21 mouse cellular contexts compared by ENCODE assay signal in genomic region chr6:128461606-128462005, GRCm38 (mm10).
"Had no signal": no experiment of that assay in that cellular context is flagged by ENCODE, and none has a peak within 500 bp of the region (broad histone marks: within the 10 kb centered on the region; RNA-seq: fewer than 3 reads in every experiment).

No protein-coding gene starts in this region.

- H3K4me1 ChIP-seq: heart, embryonic 12.5 days; hindbrain, embryonic 12.5 days; intestine, embryonic 15.5 days; limb, embryonic 10.5 days; limb, embryonic 12.5 days had no signal

- H3K36me3 ChIP-seq: heart, embryonic 12.5 days; hindbrain, embryonic 10.5 days; hindbrain, embryonic 12.5 days; intestine, embryonic 15.5 days; limb, embryonic 10.5 days; limb, embryonic 12.5 days; liver, embryonic 13.5 days; liver, embryonic 15.5 days had no signal

- H3K27ac ChIP-seq: hindbrain, embryonic 10.5 days; hindbrain, embryonic 12.5 days; hindbrain, embryonic 14.5 days; intestine, embryonic 15.5 days; layer of hippocampus, adult 2 months; left cerebral cortex, adult 2 months; limb, embryonic 10.5 days; limb, embryonic 12.5 days; liver, embryonic 13.5 days; liver, embryonic 15.5 days had no signal

- H3K9me3 ChIP-seq: hindbrain, embryonic 10.5 days; hindbrain, embryonic 12.5 days; intestine, embryonic 15.5 days; limb, embryonic 10.5 days; limb, embryonic 12.5 days; liver, embryonic 13.5 days; liver, embryonic 15.5 days had no signal

- DNase-seq: gastrocnemius, postnatal 10 days; gastrocnemius, postnatal 25 days; heart, postnatal 10 days; heart, postnatal 4 days; kidney, adult 18-20 months; kidney, adult 8-10 months; kidney, postnatal 10 days; kidney, postnatal 25 days; kidney, postnatal 4 days; liver; liver, embryonic 13.5 days had no signal

- H3K9ac ChIP-seq: heart, embryonic 12.5 days; hindbrain, embryonic 12.5 days; hindbrain, embryonic 14.5 days; intestine, embryonic 15.5 days; limb, embryonic 12.5 days; liver, embryonic 13.5 days; liver, embryonic 15.5 days had no signal

- H3K27me3 ChIP-seq: heart, embryonic 12.5 days; hindbrain, embryonic 12.5 days; intestine, embryonic 15.5 days; limb, embryonic 12.5 days; liver, embryonic 13.5 days; liver, embryonic 15.5 days had no signal

- H3K4me3 ChIP-seq: heart, embryonic 12.5 days; hindbrain, embryonic 10.5 days; hindbrain, embryonic 12.5 days; intestine, embryonic 15.5 days; layer of hippocampus, adult 2 months; left cerebral cortex, adult 2 months; limb, embryonic 10.5 days; limb, embryonic 12.5 days; liver, embryonic 13.5 days; liver, embryonic 15.5 days had no signal
